Mouse (Mus musculus) liver, embryonic 13.5 days (tissue): ENCODE results near the gene Spib. TPM values are rescaled to one million over a fixed set of nuclear protein-coding genes. Genes with fewer than 3 reads are reported as not detected.

Experiments used
- ATAC-seq: fragments of 200-750 bp; cut with Nextera tagmentation; 2 replicates; pipeline ENCODE4 v1.8.0; 2017; ENCODE audit warnings: low read depth, mild to moderate bottlenecking, moderate number of reproducible peaks, moderate library complexity
- DNase-seq: peaks from one replicate; pipeline ENCODE4 v3.0.0; 2022
- H3K27ac ChIP-seq: fragments of 300-500 bp; sonication (generic); 2 replicates; pipeline ENCODE4 v1.5.1; 2015; ENCODE audit warnings: moderate library complexity, mild to moderate bottlenecking, inconsistent platforms
- H3K27me3 ChIP-seq: fragments of 300-500 bp; sonication (generic); 2 replicates; pipeline ENCODE4 v1.6.1; 2015; ENCODE audit warnings: mild to moderate bottlenecking, inconsistent platforms
- H3K36me3 ChIP-seq: fragments of 300-500 bp; sonication (generic); 2 replicates; pipeline ENCODE4 v1.6.1; 2015; ENCODE audit warnings: mild to moderate bottlenecking, inconsistent platforms
- H3K4me1 ChIP-seq: fragments of 300-500 bp; sonication (generic); replicated peaks from 2 replicates; pipeline ENCODE4 v1.6.1; 2015; ENCODE audit warnings: inconsistent platforms
- H3K4me2 ChIP-seq: fragments of 300-500 bp; sonication (generic); 2 replicates; pipeline ENCODE4 v1.6.1; 2015; ENCODE audit warnings: inconsistent platforms, mild to moderate bottlenecking, moderate library complexity
- H3K4me3 ChIP-seq: fragments of 300-500 bp; sonication (generic); replicated peaks from 2 replicates; pipeline ENCODE4 v1.5.1; 2015; ENCODE audit warnings: mild to moderate bottlenecking, inconsistent platforms
- H3K9ac ChIP-seq: fragments of 300-500 bp; sonication (generic); 2 replicates; pipeline ENCODE4 v1.6.1; 2015; ENCODE audit warnings: mild to moderate bottlenecking, inconsistent platforms
- H3K9me3 ChIP-seq: fragments of 300-500 bp; sonication (generic); replicated peaks from 2 replicates; pipeline ENCODE4 v1.6.1; 2016; ENCODE audit warnings: inconsistent platforms
- WGBS: fragments of 180-500 bp; shearing (Covaris S2); methylation state at CpG from one replicate; pipeline ENCODE4 v1.1.7; 2015; ENCODE audit not compliant: insufficient replicate concordance; 5-methylcytosine and 5-hydroxymethylcytosine counted together
- polyA plus RNA-seq: library from polyadenylated mRNA; unstranded; fragments of >200 nt; fragmentation: Nextera tagmentation; extraction: Ambion mirVana; gene quantifications from 2 replicates; pipeline ENCODE4 v1.2.1, GENCODE M21; 2015

Spib gene
- polyA plus RNA-seq, 1 experiment from 2014 or later: 0.08 TPM

- no peaks in the 10 kb centered on the region for H3K9me3 ChIP-seq
- H3K9ac ChIP-seq: peak overlapping the region; percentile 83
- peaks cover 22% of the 10 kb centered on the region for H3K4me1 ChIP-seq
- H3K27ac ChIP-seq: peak overlapping the region; percentile 85
- ATAC-seq (no peak), DNase-seq (no peak)
- H3K4me2 ChIP-seq: peak overlapping the region; percentile 92
- 26% methylated on average over 5 of the region's 5 CpGs for WGBS
- H3K27me3 ChIP-seq: no peaks in the 10 kb centered on the region
- peaks cover 71% of the 10 kb centered on the region for H3K36me3 ChIP-seq
- peak overlapping the region; percentile 66 for H3K4me3 ChIP-seq
Observed at GRCm38 (mm10) chr7:44547725-44548124, 15.9 kb upstream of the Spib start.

GRCm38 (mm10) chr7:44547041-44547440 is 15.2 kb upstream of the Spib start:
- Histone ChIP-seq H3K27ac (peak overlapping the region; percentile 85), H3K9ac (peak overlapping the region; percentile 83), H3K9me3 (no peaks in the 10 kb centered on the region), H3K27me3 (no peaks in the 10 kb centered on the region), H3K4me1 (peaks cover 17% of the 10 kb centered on the region), H3K4me3 (peak overlapping the region; percentile 66), H3K36me3 (peaks cover 71% of the 10 kb centered on the region), H3K4me2 (peak overlapping the region; percentile 92)
- ATAC-seq (no peak), DNase-seq (no peak)
- 92% methylated on average over 13 of the region's 13 CpGs for WGBS

- Histone ChIP-seq H3K9ac (no peak overlapping the region), H3K27me3 (no peaks in the 10 kb centered on the region), H3K4me1 (peaks cover 17% of the 10 kb centered on the region), H3K4me3 (no peak overlapping the region), H3K27ac (no peak overlapping the region), H3K36me3 (peaks cover 71% of the 10 kb centered on the region), H3K9me3 (no peaks in the 10 kb centered on the region), H3K4me2 (no peak overlapping the region)
- DNase-seq: no peak
- no peak for ATAC-seq
- 92% methylated on average over 3 of the region's 3 CpGs for WGBS
Observed at GRCm38 (mm10) chr7:44546274-44546673, 14.4 kb upstream of the Spib start.

GRCm38 (mm10) chr7:44543071-44543470 is 11.2 kb upstream of the Spib start:
- ATAC-seq (no peak), DNase-seq (no peak)
- no peaks in the 10 kb centered on the region for H3K9me3 ChIP-seq
- peaks cover 16% of the 10 kb centered on the region for H3K4me1 ChIP-seq
- H3K4me3 ChIP-seq: no peak overlapping the region
- no peak overlapping the region for H3K4me2 ChIP-seq
- WGBS: 73% methylated on average over 12 of the region's 12 CpGs
- no peak overlapping the region for H3K9ac ChIP-seq
- H3K27ac ChIP-seq: no peak overlapping the region
- H3K27me3 ChIP-seq: no peaks in the 10 kb centered on the region
- H3K36me3 ChIP-seq: peaks cover 83% of the 10 kb centered on the region

GRCm38 (mm10) chr7:44542555-44542954 is 10.7 kb upstream of the Spib start:
- H3K36me3 ChIP-seq: peaks cover 88% of the 10 kb centered on the region
- H3K9me3 ChIP-seq: no peaks in the 10 kb centered on the region
- H3K4me1 ChIP-seq: peaks cover 11% of the 10 kb centered on the region
- WGBS: 86% methylated on average over 11 of the region's 11 CpGs
- no peaks in the 10 kb centered on the region for H3K27me3 ChIP-seq
- DNase-seq: no peak
- no peak overlapping the region for H3K27ac ChIP-seq
- H3K9ac ChIP-seq: no peak overlapping the region
- no peak overlapping the region for H3K4me3 ChIP-seq
- ATAC-seq: no peak
- no peak overlapping the region for H3K4me2 ChIP-seq

- DNase-seq (no peak), ATAC-seq (no peak)
- H3K27me3 ChIP-seq: no peaks in the 10 kb centered on the region
- peaks cover 100% of the 10 kb centered on the region for H3K36me3 ChIP-seq
- 89% methylated on average over 41 of the region's 41 CpGs for WGBS
- H3K9ac ChIP-seq: no peak overlapping the region
- no peak overlapping the region for H3K4me3 ChIP-seq
- H3K4me1 ChIP-seq: no peaks in the 10 kb centered on the region
- H3K4me2 ChIP-seq: no peak overlapping the region
- no peak overlapping the region for H3K27ac ChIP-seq
- H3K9me3 ChIP-seq: no peaks in the 10 kb centered on the region
Observed at GRCm38 (mm10) chr7:44538756-44539624, 7.1 kb upstream of the Spib start.

- ATAC-seq (no peak), DNase-seq (no peak)
- no peak overlapping the region for H3K4me3 ChIP-seq
- no peaks in the 10 kb centered on the region for H3K9me3 ChIP-seq
- H3K27ac ChIP-seq: no peak overlapping the region
- H3K27me3 ChIP-seq: no peaks in the 10 kb centered on the region
- H3K9ac ChIP-seq: no peak overlapping the region
- WGBS: 90% methylated on average over 13 of the region's 13 CpGs
- H3K4me1 ChIP-seq: peaks cover 14% of the 10 kb centered on the region
- peaks cover 100% of the 10 kb centered on the region for H3K36me3 ChIP-seq
- no peak overlapping the region for H3K4me2 ChIP-seq
Observed at GRCm38 (mm10) chr7:44537496-44537895, 5.6 kb upstream of the Spib start.

- Histone ChIP-seq H3K4me2 (no peak overlapping the region), H3K4me1 (peaks cover 16% of the 10 kb centered on the region), H3K36me3 (peaks cover 99% of the 10 kb centered on the region), H3K27ac (no peak overlapping the region), H3K4me3 (no peak overlapping the region), H3K9me3 (no peaks in the 10 kb centered on the region), H3K27me3 (no peaks in the 10 kb centered on the region), H3K9ac (no peak overlapping the region)
- 76% methylated on average over 7 of the region's 7 CpGs for WGBS
- no peak for DNase-seq
- no peak for ATAC-seq
Observed at GRCm38 (mm10) chr7:44537009-44537408, 5.1 kb upstream of the Spib start.

GRCm38 (mm10) chr7:44536590-44536968 is 4.7 kb upstream of the Spib start:
- peaks cover 94% of the 10 kb centered on the region for H3K36me3 ChIP-seq
- no peak for ATAC-seq

GRCm38 (mm10) chr7:44535657-44536589 is 4.1 kb upstream of the Spib start:
- Histone ChIP-seq H3K9me3 (no peaks in the 10 kb centered on the region), H3K9ac (no peak overlapping the region), H3K4me3 (no peak overlapping the region), H3K4me2 (no peak overlapping the region), H3K27me3 (no peaks in the 10 kb centered on the region), H3K4me1 (peaks cover 16% of the 10 kb centered on the region), H3K27ac (no peak overlapping the region), H3K36me3 (peaks cover 88% of the 10 kb centered on the region)
- no peak for DNase-seq
- ATAC-seq: no peak
- WGBS: 90% methylated on average over 27 of the region's 27 CpGs

More at GRCm38 (mm10) chr7:44536590-44536968, 4.7 kb upstream of the Spib start:
- H3K27me3 ChIP-seq: no peaks in the 10 kb centered on the region
- H3K27ac ChIP-seq: no peak overlapping the region
- no peak overlapping the region for H3K4me3 ChIP-seq
- peaks cover 16% of the 10 kb centered on the region for H3K4me1 ChIP-seq
- no peak for DNase-seq
- H3K9me3 ChIP-seq: no peaks in the 10 kb centered on the region
- H3K9ac ChIP-seq: no peak overlapping the region
- 84% methylated on average over 6 of the region's 6 CpGs for WGBS
- no peak overlapping the region for H3K4me2 ChIP-seq

GRCm38 (mm10) chr7:44534656-44535441 is 3.0 kb upstream of the Spib start:
- 85% methylated on average over 19 of the region's 19 CpGs for WGBS
- no peak overlapping the region for H3K9ac ChIP-seq
- DNase-seq (no peak), ATAC-seq (no peak)
- H3K4me2 ChIP-seq: no peak overlapping the region
- H3K27me3 ChIP-seq: no peaks in the 10 kb centered on the region
- H3K27ac ChIP-seq: no peak overlapping the region
- no peak overlapping the region for H3K4me3 ChIP-seq
- H3K4me1 ChIP-seq: peaks cover 16% of the 10 kb centered on the region
- H3K9me3 ChIP-seq: no peaks in the 10 kb centered on the region
- peaks cover 77% of the 10 kb centered on the region for H3K36me3 ChIP-seq
